Mouse (Mus musculus) liver, adult (tissue): Measurements from ENCODE around the gene Celf5.

Source experiments
- GATA4 ChIP-seq: IDR thresholded peaks from 2 replicates; pipeline ENCODE4 v1.6.1; 2014; ENCODE audit warnings: mild to moderate bottlenecking, low read length; ENCODE audit not compliant: insufficient replicate concordance

Gene Celf5

DNA sequence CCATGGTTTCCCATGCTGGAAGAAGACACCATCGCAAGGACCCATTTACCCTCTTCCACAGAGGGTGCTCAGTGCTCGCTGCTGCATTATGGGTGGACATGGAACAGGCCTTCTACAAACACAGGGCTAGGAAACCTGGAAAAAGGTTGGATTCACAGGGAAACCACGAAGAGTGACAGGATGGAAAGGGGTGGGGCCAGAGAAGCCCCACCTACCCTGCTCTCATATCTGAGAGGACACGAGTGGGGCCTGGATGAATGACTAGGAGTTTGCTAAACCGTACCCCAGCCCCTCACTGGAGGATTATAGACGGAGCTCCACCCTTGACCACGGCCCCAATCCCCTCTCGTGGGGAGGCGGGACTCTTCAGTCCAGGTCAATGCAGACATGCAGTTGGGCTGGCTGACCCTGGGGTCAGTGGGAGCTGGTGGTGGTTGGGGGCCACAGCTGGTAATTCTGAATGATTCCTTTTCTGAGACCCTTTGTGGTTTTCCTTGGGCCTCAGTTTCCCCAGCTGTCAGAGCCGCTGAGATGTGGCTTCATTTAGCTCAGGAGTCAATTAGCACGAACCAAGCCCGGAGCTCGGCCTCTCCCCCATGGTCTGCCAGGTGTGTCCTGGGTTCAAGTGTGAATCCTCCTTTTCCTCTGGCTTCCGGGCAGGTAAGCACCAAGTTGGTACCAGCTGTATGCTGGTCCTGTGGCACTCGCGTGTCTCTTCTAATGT, 69.8 kb downstream of the Celf5 start:
- no peak for TF ChIP-seq GATA4

DNA sequence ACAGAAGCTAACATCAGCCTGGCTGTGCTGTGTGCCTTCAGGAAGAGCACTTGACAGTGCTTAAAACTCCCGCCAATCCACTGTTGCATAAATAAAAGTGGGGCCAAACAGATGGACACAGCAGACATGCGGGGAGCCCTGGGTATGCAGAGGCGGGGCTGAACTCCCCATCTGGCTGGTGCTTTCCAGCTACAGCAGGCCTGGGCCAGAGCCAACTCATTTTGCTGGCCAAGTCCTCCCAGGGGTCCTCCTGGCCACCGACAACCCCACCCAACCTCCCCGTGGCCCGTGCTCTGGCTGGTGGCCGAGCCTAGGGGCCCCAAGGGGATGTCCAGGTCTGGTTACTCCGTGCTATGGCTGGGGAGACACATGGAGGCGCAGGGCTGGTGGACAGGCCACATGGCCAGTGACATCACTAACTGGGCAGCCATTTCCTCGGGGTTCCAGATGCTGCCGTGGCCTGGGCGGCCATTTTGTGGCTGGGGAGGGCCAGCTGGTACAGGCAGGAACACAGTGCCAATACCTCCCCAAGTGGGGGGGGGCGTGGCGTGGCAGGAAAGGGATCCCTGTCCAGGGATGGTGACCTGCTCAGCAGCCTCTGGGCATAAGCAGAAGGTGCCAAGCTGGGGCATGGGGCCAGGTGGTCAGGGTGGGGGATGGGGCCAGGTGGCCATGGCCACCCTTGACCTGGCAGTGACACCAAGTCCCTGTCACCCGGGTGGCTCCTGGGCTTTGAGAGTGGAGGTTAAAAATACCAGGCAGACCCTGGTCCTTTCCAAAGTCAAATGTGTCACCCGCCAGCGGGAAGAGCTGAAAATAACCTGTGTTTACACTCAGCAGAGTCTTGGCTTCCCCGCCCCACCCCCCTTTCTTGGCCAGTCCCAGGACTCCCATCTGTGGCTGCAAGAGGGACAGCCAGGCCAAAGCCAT, 70.8 kb downstream of the Celf5 start:
- TF ChIP-seq GATA4 = 0 out of 2 replicates have a peak, but pooled peaks have one; percentile 10

DNA sequence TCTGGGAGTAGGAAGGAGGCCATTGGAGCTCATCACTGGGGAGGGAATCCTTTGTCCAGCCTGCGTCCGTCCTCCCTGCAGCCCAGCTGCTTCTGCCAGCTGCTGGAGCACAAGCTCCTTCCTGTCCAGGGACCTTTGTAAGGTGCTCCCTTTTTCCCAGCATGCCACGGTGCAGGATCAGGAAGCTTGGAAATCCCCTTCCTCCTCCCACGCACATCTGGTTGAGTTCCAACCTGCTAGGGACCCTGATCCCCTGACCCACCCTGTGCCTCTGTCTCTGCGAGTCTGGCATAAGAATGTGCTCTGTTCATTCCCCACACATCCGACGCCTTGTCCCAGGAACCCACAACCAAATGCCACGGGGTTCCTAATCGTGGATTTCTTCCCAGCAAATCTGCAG, 71.5 kb downstream of the Celf5 start:
- no peak for TF ChIP-seq GATA4

DNA sequence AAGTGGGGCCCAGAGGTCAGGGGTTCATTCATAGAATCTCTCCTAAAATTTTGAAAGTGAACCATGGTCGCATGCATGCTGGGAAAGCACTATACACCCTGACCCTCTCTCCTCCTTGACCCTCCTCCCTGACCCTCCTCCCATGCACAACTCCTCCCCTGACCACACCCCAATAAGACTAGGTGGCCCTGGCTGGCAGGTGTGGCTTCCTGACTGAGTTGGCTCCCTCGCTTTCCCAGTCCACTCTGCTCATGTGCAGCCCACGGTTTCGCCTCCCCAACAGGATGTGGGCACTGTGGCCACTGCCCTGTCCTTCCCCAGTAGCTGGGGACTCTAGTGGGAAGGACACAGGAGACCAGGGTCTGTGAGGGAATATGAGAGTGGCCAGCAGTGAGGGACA, 72.2 kb downstream of the Celf5 start:
- TF ChIP-seq GATA4 = no peak

DNA sequence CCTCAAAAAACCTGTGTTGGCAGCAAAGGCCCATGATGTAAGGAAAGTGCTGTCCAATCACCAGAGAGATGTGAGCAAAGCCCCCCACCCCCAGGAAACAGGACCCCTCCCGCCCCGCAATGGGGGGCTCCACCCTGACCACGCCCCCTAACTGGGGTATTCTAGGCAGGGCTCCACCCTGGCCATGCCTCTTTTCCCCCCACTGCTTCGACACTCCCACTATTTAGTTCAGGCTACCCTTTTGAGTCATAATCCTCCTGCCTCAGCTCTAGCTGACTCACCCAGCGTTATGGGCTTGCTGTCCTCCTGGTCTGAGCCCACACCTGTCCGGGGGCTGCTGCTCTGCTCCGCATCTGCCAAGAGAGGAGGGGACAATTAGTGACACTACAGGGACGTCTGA, 73.2 kb downstream of the Celf5 start:
- no peak for TF ChIP-seq GATA4
